Mouse (Mus musculus) olfactory bulb, adult 2 months (tissue): Measurements from ENCODE around the gene Zfyve19. TPM values are rescaled to one million over a fixed set of nuclear protein-coding genes. Genes with fewer than 3 reads are reported as not detected.
A peak's percentile ranks its signal among the peaks of the same experiment; 100 is the strongest.

Experiments
- H3K27ac ChIP-seq: fragments of 200-500 bp; 2 replicates; pipeline ENCODE4 v1.5.1; 2012; ENCODE audit warnings: low read depth, low read length; ENCODE audit not compliant: insufficient read depth
- H3K4me1 ChIP-seq: fragments of 200-500 bp; 2 replicates; pipeline ENCODE4 v1.6.1; 2012; ENCODE audit warnings: low read length; ENCODE audit not compliant: control insufficient read depth, insufficient read depth
- H3K4me3 ChIP-seq: fragments of 200-500 bp; 2 replicates; pipeline ENCODE4 v1.5.1; 2012; ENCODE audit warnings: mild to moderate bottlenecking, low read depth, low read length, moderate library complexity; ENCODE audit not compliant: insufficient read depth
- CTCF ChIP-seq: fragments of 200-500 bp; IDR thresholded peaks from 2 replicates; pipeline ENCODE4 v1.5.1; 2012; ENCODE audit warnings: low read depth, mild to moderate bottlenecking, low read length, moderate library complexity; ENCODE audit not compliant: insufficient read depth
- POLR2A ChIP-seq: fragments of 200-500 bp; IDR thresholded peaks from 2 replicates; pipeline ENCODE4 v1.6.1; 2012; ENCODE audit warnings: mild to moderate bottlenecking, low read depth, low read length, moderate library complexity; ENCODE audit not compliant: insufficient read depth
- WGBS: fragments of 180-500 bp; shearing (Covaris S2); methylation state at CpG from one replicate; pipeline ENCODE4 v1.1.7; 2018; 5-methylcytosine and 5-hydroxymethylcytosine counted together
- polyA plus RNA-seq: library from polyadenylated mRNA; stranded (reverse); fragments of >200 nt; gene quantifications from 2 replicates; pipeline ENCODE4 v1.2.4, GENCODE M21; 2012; ENCODE audit warnings: low replicate concordance; ENCODE audit not compliant: missing spikeins, insufficient read depth, insufficient read length

Gene Zfyve19
- polyA plus RNA-seq: not detected in 2 replicates

DNA sequence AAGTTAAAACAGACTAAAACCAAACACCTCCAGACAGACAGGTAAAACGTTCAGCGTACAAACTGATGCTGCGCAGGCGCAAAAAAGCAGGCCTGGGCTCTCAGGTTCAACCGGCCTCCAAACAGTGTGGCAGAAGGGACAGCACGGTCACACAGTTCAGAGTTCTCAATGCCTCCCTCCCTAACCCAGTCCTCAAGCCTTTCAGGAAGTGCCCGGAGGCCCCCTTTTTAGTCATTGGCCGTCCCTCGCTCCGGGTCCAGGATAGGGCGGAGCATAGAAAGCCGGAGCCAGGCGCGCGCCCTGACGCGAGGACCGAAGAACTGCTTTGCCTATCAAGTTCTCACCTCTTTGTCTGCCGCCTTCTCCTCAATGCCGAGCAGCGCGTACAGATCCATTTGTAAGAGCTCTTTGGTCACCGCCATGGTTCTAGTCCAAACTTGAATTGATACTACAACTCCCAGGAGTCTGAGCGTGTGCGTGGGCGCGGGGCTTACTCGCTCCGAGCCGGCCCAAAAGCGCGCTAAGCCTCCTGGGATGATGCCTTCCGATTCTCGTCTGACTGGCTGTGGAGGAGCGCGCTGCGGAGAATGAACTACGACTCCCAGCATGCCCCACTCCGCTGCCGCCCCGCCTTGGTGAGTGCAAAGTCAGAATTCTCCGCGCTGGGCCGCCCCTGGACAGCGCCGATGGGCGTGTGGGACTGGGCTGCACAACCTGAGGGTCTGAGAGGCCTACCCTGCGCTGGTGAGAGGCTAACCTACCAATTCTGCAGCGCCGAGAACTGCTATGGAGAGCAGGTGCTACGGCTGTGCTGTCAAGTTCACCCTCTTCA, at the start of gene Zfyve19, which contains the start of gene Dnajc17:
Gene Zfyve19, plus strand, starts transcription at position 274 of the 832 bp plus-strand sequence.
Gene Dnajc17, minus strand, starts transcription at position 452 of the 832 bp plus-strand sequence.
- Histone ChIP-seq H3K27ac (peak within 1 kb of the TSS; percentile 6; the same call in 1 of the 2 replicates), H3K4me3 (peak within 1 kb of the TSS; percentile 90), H3K4me1 (peaks cover 2% of the 10 kb centered on the region; the same call in 1 of the 2 replicates)
- TF ChIP-seq POLR2A (peak; percentile 40), CTCF (no peak)
- under 1% methylated on average over 51 of the region's 51 CpGs for WGBS

DNA sequence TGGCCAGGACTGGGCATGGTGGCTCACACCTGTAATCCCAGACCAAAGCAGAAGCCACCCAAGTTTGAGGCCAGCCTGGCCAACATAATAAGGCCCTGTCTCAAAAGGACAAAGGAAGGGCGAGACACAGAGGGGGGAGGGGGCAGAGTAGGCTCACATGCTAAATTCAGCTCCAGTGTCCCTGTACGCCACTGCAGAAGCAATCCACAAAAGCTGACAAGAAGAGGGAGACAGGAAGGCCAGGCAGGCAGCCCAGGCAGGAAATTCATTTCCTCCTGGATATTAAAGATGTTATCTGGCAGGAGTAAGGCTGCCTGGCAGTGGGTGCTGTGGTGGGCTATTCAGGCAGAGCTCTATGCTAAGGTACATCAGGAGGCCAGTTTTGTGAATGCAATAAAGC, 47.2 kb upstream of the Zfyve19 start:
- 46% methylated on average over 2 of the region's 2 CpGs for WGBS

DNA sequence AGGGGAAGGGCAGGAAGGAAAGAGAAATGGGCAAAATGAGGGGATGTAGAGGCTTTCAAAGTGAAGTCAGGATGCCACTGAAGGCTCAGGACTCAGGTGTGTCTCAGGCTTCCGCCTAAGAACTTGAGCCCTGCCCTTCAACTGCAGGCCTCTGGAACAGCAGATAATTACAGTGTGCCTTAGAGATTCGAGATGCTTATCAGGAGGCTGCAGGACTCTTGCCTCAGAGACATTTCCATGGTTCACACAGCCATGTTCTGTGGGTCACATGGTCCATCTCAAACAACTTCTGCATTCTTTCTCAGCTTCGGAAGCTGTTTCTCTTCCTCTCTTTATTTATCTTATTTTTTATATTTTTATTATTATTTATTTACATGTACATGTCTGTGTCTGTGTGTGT, 45.3 kb upstream of the Zfyve19 start:
- H3K27ac ChIP-seq: no peak overlapping the region
- H3K4me3 ChIP-seq: no peak overlapping the region
- 78% methylated on average over 3 of the region's 3 CpGs for WGBS
- H3K4me1 ChIP-seq: peaks cover 13% of the 10 kb centered on the region
- no peak for TF ChIP-seq POLR2A
- TF ChIP-seq CTCF: no peak

More for the DNA sequence above, 47.2 kb upstream of the Zfyve19 start:
- Histone ChIP-seq H3K4me1 (no peaks in the 10 kb centered on the region), H3K4me3 (no peak overlapping the region), H3K27ac (no peak overlapping the region)
- TF ChIP-seq POLR2A: no peak
- no peak for TF ChIP-seq CTCF

DNA sequence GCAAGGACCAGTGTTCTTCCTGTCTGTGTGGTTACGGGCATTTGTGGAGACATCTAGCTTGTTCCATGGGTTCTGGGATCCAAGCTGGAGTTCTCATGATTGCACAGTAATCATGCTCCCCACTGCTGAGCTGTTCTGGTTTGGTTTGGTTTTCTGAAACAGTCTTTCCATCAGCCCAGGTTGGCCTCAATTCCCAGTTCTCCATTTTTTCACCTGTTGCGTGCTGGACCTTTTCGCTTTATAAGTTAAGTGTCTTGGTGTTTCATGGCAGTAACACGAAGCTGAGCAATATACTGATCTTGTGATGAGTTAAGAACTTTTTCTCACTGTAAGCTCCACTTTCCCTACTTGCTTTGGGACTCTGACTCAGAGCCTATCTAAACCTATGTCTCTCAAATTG, 44.4 kb upstream of the Zfyve19 start:
- WGBS: 90% methylated on average over 4 of the region's 4 CpGs
- Histone ChIP-seq H3K27ac (no peak overlapping the region), H3K4me3 (no peak overlapping the region), H3K4me1 (peaks cover 13% of the 10 kb centered on the region)
- TF ChIP-seq POLR2A (no peak), CTCF (no peak)

DNA sequence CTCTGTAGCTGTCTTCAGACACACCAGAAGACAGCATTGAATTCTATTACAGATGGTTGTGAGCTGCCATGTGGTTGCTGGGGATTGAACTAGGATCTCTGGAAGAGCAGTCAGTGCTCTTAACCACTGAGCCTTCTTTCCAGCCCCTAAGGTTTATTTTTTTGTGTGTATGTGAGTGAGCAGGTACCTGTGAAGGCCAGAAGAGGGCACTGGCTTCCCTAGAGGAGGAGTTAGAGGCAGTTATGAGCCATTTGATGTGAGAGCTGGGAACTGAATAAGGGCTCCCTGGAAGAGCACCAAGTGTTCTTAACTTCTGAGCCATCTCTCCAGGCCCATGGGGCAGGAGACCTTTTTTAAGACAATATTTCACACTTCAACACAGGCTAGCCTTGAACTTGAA, 43.0 kb upstream of the Zfyve19 start:
- TF ChIP-seq POLR2A (no peak), CTCF (no peak)
- Histone ChIP-seq H3K27ac (no peak overlapping the region), H3K4me1 (peaks cover 23% of the 10 kb centered on the region), H3K4me3 (no peak overlapping the region)

DNA sequence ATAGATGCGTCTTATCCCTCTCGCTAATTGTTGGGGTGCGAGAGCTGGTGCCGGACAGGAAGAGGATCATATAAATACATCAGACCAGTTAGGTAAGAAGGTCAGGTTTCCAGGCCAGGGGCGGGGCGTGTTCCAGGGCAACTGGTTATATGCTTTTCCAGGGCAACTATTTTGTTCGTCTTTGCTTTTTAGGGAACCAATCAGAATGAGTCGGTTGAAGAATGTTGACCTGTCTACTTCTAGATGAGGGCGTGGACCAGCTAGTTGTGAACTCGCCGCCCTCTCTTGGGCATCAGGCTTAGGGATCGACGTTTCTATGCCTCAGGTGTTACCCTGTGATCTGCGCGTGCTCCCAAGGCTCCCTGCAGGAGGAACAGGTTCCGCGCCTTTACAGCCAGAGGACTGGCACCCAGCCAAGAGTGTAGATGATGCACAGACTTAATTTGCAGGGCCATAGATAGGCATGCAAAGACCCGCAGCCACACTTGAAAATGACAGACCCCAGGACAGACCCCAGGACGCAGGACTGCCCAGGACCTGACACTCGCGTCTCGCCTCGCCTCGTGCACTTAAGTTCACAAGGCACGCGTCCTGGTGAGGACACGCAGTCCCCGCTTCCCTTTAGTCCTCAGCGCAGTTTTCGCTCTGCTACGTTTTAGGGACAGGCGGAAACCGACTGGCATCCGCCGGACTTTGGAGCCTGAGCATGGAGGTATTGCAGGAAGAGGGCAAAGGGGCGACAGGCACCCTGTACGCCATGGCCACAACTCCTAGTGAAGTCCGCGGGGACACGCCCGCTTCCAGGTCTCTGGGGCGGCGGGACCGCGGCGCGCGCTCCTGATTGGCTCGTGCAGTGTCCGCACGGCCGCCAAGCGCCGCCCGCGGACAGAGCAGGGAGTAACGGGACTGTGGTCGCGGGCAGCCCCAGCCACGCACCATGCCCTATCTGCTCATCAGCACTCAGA, 41.2 kb upstream of the Zfyve19 start, which contains the start of gene Gchfr:
Gene Gchfr, plus strand, starts transcription at position 873 of the 965 bp plus-strand sequence.
- no peak within 1 kb of the TSS for H3K27ac ChIP-seq
- H3K4me1 ChIP-seq: peaks cover 31% of the 10 kb centered on the region
- H3K4me3 ChIP-seq: peak within 1 kb of the TSS; percentile 52
- WGBS: under 1% methylated on average over 60 of the region's 60 CpGs
- TF ChIP-seq CTCF (no peak), POLR2A (no peak)

DNA sequence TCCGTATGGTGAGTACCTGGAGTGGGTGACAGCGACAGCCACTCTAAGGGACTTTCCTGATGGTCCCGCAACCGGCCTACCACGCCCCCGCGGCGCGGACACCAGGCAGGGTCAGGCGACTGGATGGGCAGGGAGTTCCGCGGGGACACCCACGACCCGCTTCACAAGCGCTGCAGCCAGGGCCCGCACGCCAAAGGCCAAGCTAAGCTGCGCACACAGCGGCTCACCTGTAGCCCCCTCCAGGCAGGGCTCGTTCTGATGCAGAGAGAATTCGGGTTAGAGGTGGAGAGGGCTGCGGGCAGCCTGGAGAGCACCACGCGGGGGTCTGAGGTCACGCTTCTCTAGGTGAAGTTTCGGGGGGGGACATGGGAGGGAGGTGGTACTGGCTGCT, 40.6 kb upstream of the Zfyve19 start:
- WGBS: 7% methylated on average over 26 of the region's 26 CpGs

DNA sequence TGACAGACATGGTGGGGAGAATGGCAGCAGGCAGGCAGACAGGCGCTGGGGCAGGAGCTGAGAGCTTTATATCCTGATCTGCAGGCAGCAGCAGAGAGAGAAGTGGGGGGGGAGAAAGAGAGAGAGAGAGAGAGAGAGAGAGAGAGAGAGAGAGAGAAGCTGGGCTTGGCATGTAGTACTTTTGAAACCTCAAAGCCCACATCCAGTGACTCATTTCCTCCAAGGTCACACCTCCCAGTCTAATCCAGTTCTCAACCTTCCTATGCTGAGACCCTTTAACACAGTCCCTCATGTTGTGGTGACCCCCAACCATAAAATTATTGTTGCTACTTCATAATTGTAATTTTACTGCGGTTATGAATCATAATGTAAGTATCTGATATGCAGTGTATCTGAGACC, 38.1 kb upstream of the Zfyve19 start:
- no peak for TF ChIP-seq CTCF
- no peak for TF ChIP-seq POLR2A
- peaks cover 61% of the 10 kb centered on the region for H3K4me1 ChIP-seq
- H3K4me3 ChIP-seq: no peak overlapping the region
- 88% methylated on average over 2 of the region's 2 CpGs for WGBS
- no peak overlapping the region for H3K27ac ChIP-seq

More for the DNA sequence above, 40.6 kb upstream of the Zfyve19 start:
- peaks cover 37% of the 10 kb centered on the region for H3K4me1 ChIP-seq
- H3K27ac ChIP-seq: no peak overlapping the region
- peak overlapping the region; percentile 52 for H3K4me3 ChIP-seq
- TF ChIP-seq POLR2A: no peak
- TF ChIP-seq CTCF: no peak

DNA sequence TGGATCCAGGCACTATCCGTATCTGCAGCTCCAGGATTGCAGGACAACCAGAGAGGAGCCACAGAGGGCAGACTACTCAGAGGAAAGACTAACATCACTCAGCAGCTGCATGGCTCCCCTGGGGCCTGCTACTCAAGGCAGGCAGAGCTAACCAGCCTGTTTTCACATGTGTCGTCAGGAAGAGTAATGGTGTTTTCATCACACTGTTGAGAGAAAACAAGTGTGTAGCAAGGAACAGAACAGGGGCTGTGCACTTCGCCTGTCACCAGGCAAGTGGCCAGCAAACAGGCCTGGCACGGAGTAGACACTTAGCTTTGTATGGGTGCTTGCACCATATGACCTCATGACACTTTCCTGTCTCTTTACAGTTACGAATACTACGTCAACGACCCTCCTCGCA, 36.8 kb upstream of the Zfyve19 start:
- H3K4me3 ChIP-seq: no peak overlapping the region
- WGBS: 81% methylated on average over 8 of the region's 8 CpGs
- H3K27ac ChIP-seq: no peak overlapping the region
- no peak for TF ChIP-seq POLR2A
- TF ChIP-seq CTCF: no peak
- H3K4me1 ChIP-seq: peaks cover 65% of the 10 kb centered on the region
